Mouse (Mus musculus): ENCODE measurements at regions not wholly inside any gene's neighbourhood (a gene's known extent, or its start where the extent isn't known, plus 50 kb on each side); places are given as distances from the start of the nearest gene placed in this dataset.

- Histone ChIP-seq H3K9me3 (replicated peaks; ENCODE audit: low read length) (no peaks in the 10 kb centered on the region), H3K36me3 (ENCODE audit: insufficient read depth, low read length) (no peaks in the 10 kb centered on the region), H3K27me3 (ENCODE audit: insufficient read depth, low read length) (no peaks in the 10 kb centered on the region), H3K4me2 (ENCODE audit: low read length) (no peak overlapping the region), H3K9ac (ENCODE audit: low read depth, low read length) (no peak overlapping the region), H3K4me1 (replicated peaks; ENCODE audit: insufficient read depth, low read length) (no peaks in the 10 kb centered on the region), H3K27ac (no peak overlapping the region), H3K4me3 (replicated peaks; ENCODE audit: low read depth, low read length) (no peak overlapping the region)
- WGBS: 57% methylated on average over 2 of the region's 2 CpGs
- ATAC-seq (replicated peaks; ENCODE audit: low FRiP score, low read depth): no peak
- DNase-seq (ENCODE audit: low spot score): no peak
- no peak for TF ChIP-seq CTCF (IDR thresholded peaks at IDR 0.05; ENCODE audit: low read depth)
Observed at GRCm38 (mm10) chr16:79406216-79406615, 315.3 kb upstream of the Tmprss15 start.

DNA sequence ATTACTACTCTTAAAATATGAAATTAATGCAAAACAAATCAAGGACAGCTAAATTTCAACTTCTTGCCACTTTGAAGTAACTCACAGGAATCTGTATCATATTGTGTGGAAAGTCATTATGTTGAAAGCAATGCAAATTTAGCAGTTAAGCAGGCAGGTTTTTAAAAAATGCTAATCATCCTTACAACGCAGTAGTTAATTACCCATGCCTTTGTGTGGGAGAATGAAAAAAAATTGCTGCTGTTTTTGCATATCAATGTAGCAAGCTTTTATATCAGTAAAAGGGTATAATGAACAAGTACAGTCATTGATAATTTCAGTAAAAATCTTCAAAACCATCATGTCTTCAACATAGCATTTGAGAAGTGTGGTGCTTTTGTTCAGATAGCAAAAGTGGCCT, 313.2 kb upstream of the Tmprss15 start:
- ATAC-seq (replicated peaks; ENCODE audit: low FRiP score, low read depth): no peak
- 77% methylated on average over 1 of the region's 1 CpGs for WGBS

GRCm38 (mm10) chr16:79400100-79400499, 309.2 kb upstream of the Tmprss15 start:
- Histone ChIP-seq H3K27ac (no peak overlapping the region), H3K9ac (ENCODE audit: low read depth, low read length) (no peak overlapping the region), H3K9me3 (replicated peaks; ENCODE audit: low read length) (no peaks in the 10 kb centered on the region), H3K4me2 (ENCODE audit: low read length) (no peak overlapping the region), H3K4me3 (replicated peaks; ENCODE audit: low read depth, low read length) (no peak overlapping the region), H3K27me3 (ENCODE audit: insufficient read depth, low read length) (no peaks in the 10 kb centered on the region), H3K36me3 (ENCODE audit: insufficient read depth, low read length) (no peaks in the 10 kb centered on the region), H3K4me1 (replicated peaks; ENCODE audit: insufficient read depth, low read length) (no peaks in the 10 kb centered on the region)
- DNase-seq (ENCODE audit: low spot score): no peak
- no peak for ATAC-seq (replicated peaks; ENCODE audit: low FRiP score, low read depth)
- TF ChIP-seq CTCF (IDR thresholded peaks at IDR 0.05; ENCODE audit: low read depth): no peak
- WGBS: 91% methylated on average over 3 of the region's 3 CpGs

More for the DNA sequence above, 313.2 kb upstream of the Tmprss15 start:
- H3K4me1 ChIP-seq (replicated peaks; ENCODE audit: insufficient read depth, low read length): no peaks in the 10 kb centered on the region
- TF ChIP-seq CTCF (IDR thresholded peaks at IDR 0.05; ENCODE audit: low read depth): no peak
- no peak for DNase-seq (ENCODE audit: low spot score)
- H3K9me3 ChIP-seq (replicated peaks; ENCODE audit: low read length): no peaks in the 10 kb centered on the region
- no peak overlapping the region for H3K27ac ChIP-seq
- no peaks in the 10 kb centered on the region for H3K36me3 ChIP-seq (ENCODE audit: insufficient read depth, low read length)
- no peak overlapping the region for H3K9ac ChIP-seq (ENCODE audit: low read depth, low read length)
- H3K27me3 ChIP-seq (ENCODE audit: insufficient read depth, low read length): no peaks in the 10 kb centered on the region
- no peak overlapping the region for H3K4me2 ChIP-seq (ENCODE audit: low read length)
- H3K4me3 ChIP-seq (replicated peaks; ENCODE audit: low read depth, low read length): no peak overlapping the region

GRCm38 (mm10) chr16:79398476-79398875, 307.6 kb upstream of the Tmprss15 start:
- H3K27me3 ChIP-seq (ENCODE audit: insufficient read depth, low read length): no peaks in the 10 kb centered on the region
- ATAC-seq (replicated peaks; ENCODE audit: low FRiP score, low read depth) (no peak), DNase-seq (ENCODE audit: low spot score) (no peak)
- no peak for TF ChIP-seq CTCF (IDR thresholded peaks at IDR 0.05; ENCODE audit: low read depth)
- no peak overlapping the region for H3K4me3 ChIP-seq (replicated peaks; ENCODE audit: low read depth, low read length)
- no peak overlapping the region for H3K9ac ChIP-seq (ENCODE audit: low read depth, low read length)
- 88% methylated on average over 2 of the region's 2 CpGs for WGBS
- no peak overlapping the region for H3K27ac ChIP-seq
- no peaks in the 10 kb centered on the region for H3K4me1 ChIP-seq (replicated peaks; ENCODE audit: insufficient read depth, low read length)
- no peaks in the 10 kb centered on the region for H3K9me3 ChIP-seq (replicated peaks; ENCODE audit: low read length)
- H3K4me2 ChIP-seq (ENCODE audit: low read length): no peak overlapping the region
- H3K36me3 ChIP-seq (ENCODE audit: insufficient read depth, low read length): no peaks in the 10 kb centered on the region

GRCm38 (mm10) chr16:79394425-79394824, 303.5 kb upstream of the Tmprss15 start:
- Histone ChIP-seq H3K4me3 (replicated peaks; ENCODE audit: low read depth, low read length) (no peak overlapping the region), H3K4me1 (replicated peaks; ENCODE audit: insufficient read depth, low read length) (no peaks in the 10 kb centered on the region), H3K4me2 (ENCODE audit: low read length) (no peak overlapping the region), H3K36me3 (ENCODE audit: insufficient read depth, low read length) (no peaks in the 10 kb centered on the region), H3K9me3 (replicated peaks; ENCODE audit: low read length) (no peaks in the 10 kb centered on the region), H3K9ac (ENCODE audit: low read depth, low read length) (no peak overlapping the region), H3K27ac (no peak overlapping the region), H3K27me3 (ENCODE audit: insufficient read depth, low read length) (no peaks in the 10 kb centered on the region)
- DNase-seq (ENCODE audit: low spot score): no peak
- no peak for ATAC-seq (replicated peaks; ENCODE audit: low FRiP score, low read depth)
- no peak for TF ChIP-seq CTCF (IDR thresholded peaks at IDR 0.05; ENCODE audit: low read depth)

- Histone ChIP-seq H3K4me3 (replicated peaks; ENCODE audit: low read depth, low read length) (no peak overlapping the region), H3K27me3 (ENCODE audit: insufficient read depth, low read length) (no peaks in the 10 kb centered on the region), H3K4me2 (ENCODE audit: low read length) (no peak overlapping the region), H3K9ac (ENCODE audit: low read depth, low read length) (no peak overlapping the region), H3K27ac (no peak overlapping the region), H3K9me3 (replicated peaks; ENCODE audit: low read length) (no peaks in the 10 kb centered on the region), H3K36me3 (ENCODE audit: insufficient read depth, low read length) (no peaks in the 10 kb centered on the region), H3K4me1 (replicated peaks; ENCODE audit: insufficient read depth, low read length) (no peaks in the 10 kb centered on the region)
- DNase-seq (ENCODE audit: low spot score): no peak
- ATAC-seq (replicated peaks; ENCODE audit: low FRiP score, low read depth): no peak
- TF ChIP-seq CTCF (IDR thresholded peaks at IDR 0.05; ENCODE audit: low read depth): no peak
- 72% methylated on average over 3 of the region's 3 CpGs for WGBS
Observed at GRCm38 (mm10) chr16:79386421-79386820, 295.5 kb upstream of the Tmprss15 start.

- ATAC-seq (replicated peaks; ENCODE audit: low FRiP score, low read depth) (no peak), DNase-seq (ENCODE audit: low spot score) (peak; percentile 9)
- Histone ChIP-seq H3K4me3 (replicated peaks; ENCODE audit: low read depth, low read length) (no peak overlapping the region), H3K9ac (ENCODE audit: low read depth, low read length) (no peak overlapping the region), H3K27me3 (ENCODE audit: insufficient read depth, low read length) (no peaks in the 10 kb centered on the region), H3K4me2 (ENCODE audit: low read length) (no peak overlapping the region), H3K4me1 (replicated peaks; ENCODE audit: insufficient read depth, low read length) (no peaks in the 10 kb centered on the region), H3K9me3 (replicated peaks; ENCODE audit: low read length) (no peaks in the 10 kb centered on the region), H3K27ac (no peak overlapping the region), H3K36me3 (ENCODE audit: insufficient read depth, low read length) (no peaks in the 10 kb centered on the region)
- no peak for TF ChIP-seq CTCF (IDR thresholded peaks at IDR 0.05; ENCODE audit: low read depth)
Observed at GRCm38 (mm10) chr16:79350127-79350526, 259.2 kb upstream of the Tmprss15 start.

All from kidney, postnatal 0 days (tissue).